In genomic region chr3:36522137-36522536, GRCm38 (mm10) we compare ENCODE assay signal across 15 mouse cellular contexts. TPM values are rescaled to one million over a fixed set of nuclear protein-coding genes. Genes with fewer than 3 reads are reported as not detected.
DNase-seq lines count a peak whose midpoint lies in the region; ATAC-seq and TF ChIP-seq lines count a peak whose summit lies in the region.
"Had no signal": no experiment of that assay in that cellular context is flagged by ENCODE, and none has a peak within 500 bp of the region (broad histone marks: within the 10 kb centered on the region; RNA-seq: fewer than 3 reads in every experiment).

No protein-coding gene starts in this region.

- H3K9ac ChIP-seq in midbrain, postnatal 0 days (replicated peaks; ENCODE audit: low read length, poor library complexity, severe bottlenecking) = no peak overlapping the region
- no peak overlapping the region for H3K9ac ChIP-seq in forebrain, embryonic 15.5 days (replicated peaks)
- H3K9ac ChIP-seq in midbrain, embryonic 14.5 days (replicated peaks; ENCODE audit: low read length) = no peak overlapping the region
- H3K9ac ChIP-seq in kidney, embryonic 15.5 days = no peak overlapping the region
- H3K9ac ChIP-seq: liver, postnatal 0 days had no signal

- H3K4me1 ChIP-seq in midbrain, embryonic 10.5 days = peaks cover 20% of the 10 kb centered on the region
- H3K4me1 ChIP-seq in midbrain, postnatal 0 days (ENCODE audit: insufficient read depth, low read length) = peaks cover 5% of the 10 kb centered on the region; the same call in 1 of the 2 replicates
- H3K4me1 ChIP-seq in forebrain, embryonic 15.5 days = peaks cover 5% of the 10 kb centered on the region
- H3K4me1 ChIP-seq in midbrain, embryonic 14.5 days (ENCODE audit: control insufficient read depth, insufficient read depth, low read length) = peaks cover 3% of the 10 kb centered on the region; the same call in 1 of the 2 replicates
- peaks cover 10% of the 10 kb centered on the region; the same call in 1 of the 2 replicates for H3K4me1 ChIP-seq in kidney, embryonic 15.5 days

- H3K9me3 ChIP-seq in midbrain, embryonic 10.5 days (replicated peaks) = no peaks in the 10 kb centered on the region
- no peaks in the 10 kb centered on the region for H3K9me3 ChIP-seq in midbrain, postnatal 0 days (ENCODE audit: low read length)
- no peaks in the 10 kb centered on the region for H3K9me3 ChIP-seq in forebrain, embryonic 15.5 days
- H3K9me3 ChIP-seq in midbrain, embryonic 14.5 days (ENCODE audit: control insufficient read depth, low read length) = no peaks in the 10 kb centered on the region
- H3K9me3 ChIP-seq in kidney, embryonic 15.5 days (replicated peaks) = no peaks in the 10 kb centered on the region
- H3K9me3 ChIP-seq: G1E; heart, embryonic 15.5 days had no signal

- H3K4me3 ChIP-seq in midbrain, embryonic 10.5 days = peak overlapping the region; percentile 67
- no peak overlapping the region for H3K4me3 ChIP-seq in midbrain, postnatal 0 days (ENCODE audit: low read depth, low read length)
- no peak overlapping the region for H3K4me3 ChIP-seq in forebrain, embryonic 15.5 days
- no peak overlapping the region for H3K4me3 ChIP-seq in midbrain, embryonic 14.5 days (replicated peaks; ENCODE audit: low read depth, low read length)
- H3K4me3 ChIP-seq in kidney, embryonic 15.5 days (replicated peaks) = no peak overlapping the region

- H3K27ac ChIP-seq in midbrain, embryonic 10.5 days (replicated peaks) = no peak overlapping the region
- no peak overlapping the region for H3K27ac ChIP-seq in midbrain, postnatal 0 days (ENCODE audit: low read depth, low read length)
- no peak overlapping the region for H3K27ac ChIP-seq in forebrain, embryonic 15.5 days (replicated peaks)
- H3K27ac ChIP-seq in midbrain, embryonic 14.5 days (replicated peaks; ENCODE audit: low read depth, low read length) = no peak overlapping the region
- H3K27ac ChIP-seq in kidney, embryonic 15.5 days = no peak overlapping the region
- H3K27ac ChIP-seq: heart, embryonic 15.5 days had no signal

- H3K4me2 ChIP-seq in midbrain, postnatal 0 days (ENCODE audit: low read depth, low read length, poor library complexity, severe bottlenecking) = no peak overlapping the region
- H3K4me2 ChIP-seq in forebrain, embryonic 15.5 days (replicated peaks) = peak overlapping the region; percentile 97
- H3K4me2 ChIP-seq in midbrain, embryonic 14.5 days (ENCODE audit: low read length) = peak overlapping the region; percentile 99; the same call in 1 of the 2 replicates
- no peak overlapping the region for H3K4me2 ChIP-seq in kidney, embryonic 15.5 days

- no peak for TF ChIP-seq CTCF in midbrain, postnatal 0 days (IDR thresholded peaks at IDR 0.05)

- no peak for ATAC-seq in midbrain, postnatal 0 days (ENCODE audit: low FRiP score)
- ATAC-seq in forebrain, embryonic 15.5 days (replicated peaks) = no peak
- ATAC-seq in midbrain, embryonic 14.5 days (ENCODE audit: low FRiP score, low TSS enrichment) = no peak
- ATAC-seq in kidney, embryonic 15.5 days (replicated peaks; ENCODE audit: low FRiP score) = no peak
- ATAC-seq: liver, postnatal 0 days had no signal

- H3K36me3 ChIP-seq in midbrain, embryonic 10.5 days = no peaks in the 10 kb centered on the region
- no peaks in the 10 kb centered on the region for H3K36me3 ChIP-seq in midbrain, postnatal 0 days (ENCODE audit: insufficient read depth, low read length)
- no peaks in the 10 kb centered on the region for H3K36me3 ChIP-seq in forebrain, embryonic 15.5 days
- H3K36me3 ChIP-seq in midbrain, embryonic 14.5 days (ENCODE audit: control insufficient read depth, insufficient read depth, low read length) = no peaks in the 10 kb centered on the region
- no peaks in the 10 kb centered on the region for H3K36me3 ChIP-seq in kidney, embryonic 15.5 days
- H3K36me3 ChIP-seq: G1E; heart, embryonic 15.5 days had no signal

- no peak for DNase-seq in midbrain, embryonic 10.5 days (ENCODE audit: low spot score)
- no peak for DNase-seq in midbrain, postnatal 0 days (ENCODE audit: low spot score)
- no peak for DNase-seq in midbrain, embryonic 14.5 days
- DNase-seq in spleen, adult 12 weeks (ENCODE audit: low spot score) = no peak
- no peak for DNase-seq in right cerebral cortex, postnatal 10 days (ENCODE audit: low spot score in 2 of 2)
- DNase-seq: adrenal gland, adult 8-10 months; cerebellum, adult 11-12 months; kidney, adult 9 months; liver, postnatal 0 days; right cerebral cortex, postnatal 14 days had no signal

- peaks cover 52% of the 10 kb centered on the region for H3K27me3 ChIP-seq in midbrain, embryonic 10.5 days (ENCODE audit: low read depth, poor library complexity, severe bottlenecking)
- peaks cover 21% of the 10 kb centered on the region; the same call in 1 of the 2 replicates for H3K27me3 ChIP-seq in midbrain, postnatal 0 days (ENCODE audit: insufficient read depth, low read length)
- no peaks in the 10 kb centered on the region for H3K27me3 ChIP-seq in forebrain, embryonic 15.5 days
- H3K27me3 ChIP-seq in midbrain, embryonic 14.5 days (ENCODE audit: control insufficient read depth, insufficient read depth, low read length) = peaks cover 15% of the 10 kb centered on the region; the same call in 1 of the 2 replicates
- H3K27me3 ChIP-seq in kidney, embryonic 15.5 days = peaks cover 51% of the 10 kb centered on the region

- 3% methylated on average over 4 of the region's 4 CpGs for WGBS in midbrain, embryonic 10.5 days
- 9% methylated on average over 4 of the region's 4 CpGs for WGBS in midbrain, postnatal 0 days
- WGBS in forebrain, embryonic 15.5 days = 6% methylated on average over 4 of the region's 4 CpGs
- WGBS in midbrain, embryonic 14.5 days = 3% methylated on average over 4 of the region's 4 CpGs
- 14% methylated on average over 4 of the region's 4 CpGs for WGBS in kidney, embryonic 15.5 days

RNA-seq across cellular contexts. Expression of gene Gm11549, which starts 0.5 kb away (rescaled TPM):
- polyA plus RNA-seq in midbrain, embryonic 10.5 days (2016; fragmentation: Nextera tagmentation; extraction: Ambion mirVana) = 0.67 and 1.2 TPM in 2 replicates
- 0.22 and 0.42 TPM in 2 replicates for total RNA-seq in midbrain, postnatal 0 days (2014; rRNA removed)
- polyA plus RNA-seq in midbrain, postnatal 0 days (2015; fragmentation: Nextera tagmentation; extraction: Ambion mirVana) = 0.28 and 0.31 TPM in 2 replicates
- polyA plus RNA-seq in forebrain, embryonic 15.5 days (2015; fragmentation: Nextera tagmentation; extraction: Ambion mirVana) = 0.36 and 0.43 TPM in 2 replicates
- polyA plus RNA-seq in midbrain, embryonic 14.5 days (2014; fragmentation: Nextera tagmentation; extraction: Ambion mirVana) = 0.21 and 0.27 TPM in 2 replicates
- polyA plus RNA-seq in kidney, embryonic 15.5 days (2015; fragmentation: Nextera tagmentation; extraction: Ambion mirVana) = 0.05 TPM in 2 replicates
- total RNA-seq: adrenal gland, adult 8-10 months had no signal
- polyA plus RNA-seq: G1E; liver, postnatal 0 days had no signal

RNA-seq across cellular contexts. Expression of gene Exosc9, which starts 30.3 kb away (rescaled TPM):
- polyA plus RNA-seq in midbrain, embryonic 10.5 days (2016; fragmentation: Nextera tagmentation; extraction: Ambion mirVana) = 108 and 113 TPM in 2 replicates
- total RNA-seq in midbrain, postnatal 0 days (2014; rRNA removed) = 42.5 and 53.9 TPM in 2 replicates
- polyA plus RNA-seq in midbrain, postnatal 0 days (2015; fragmentation: Nextera tagmentation; extraction: Ambion mirVana) = 68.2 and 70.9 TPM in 2 replicates
- polyA plus RNA-seq in forebrain, embryonic 15.5 days (2015; fragmentation: Nextera tagmentation; extraction: Ambion mirVana) = 84.6 and 86.7 TPM in 2 replicates
- 83.2 and 85.5 TPM in 2 replicates for polyA plus RNA-seq in midbrain, embryonic 14.5 days (2014; fragmentation: Nextera tagmentation; extraction: Ambion mirVana)
- polyA plus RNA-seq in kidney, embryonic 15.5 days (2015; fragmentation: Nextera tagmentation; extraction: Ambion mirVana) = 64.6 and 70.7 TPM in 2 replicates

RNA-seq across cellular contexts. Expression of gene 1810062G17Rik, which starts 46.4 kb away (rescaled TPM):
- polyA plus RNA-seq in midbrain, embryonic 10.5 days (2016; fragmentation: Nextera tagmentation; extraction: Ambion mirVana) = 0.25 and 0.73 TPM in 2 replicates
- total RNA-seq in midbrain, postnatal 0 days (2014; rRNA removed) = not detected in 2 replicates
- 0.23 and 0.44 TPM in 2 replicates for polyA plus RNA-seq in midbrain, postnatal 0 days (2015; fragmentation: Nextera tagmentation; extraction: Ambion mirVana)
- polyA plus RNA-seq in forebrain, embryonic 15.5 days (2015; fragmentation: Nextera tagmentation; extraction: Ambion mirVana) = 0.20 TPM in 1 of 2 replicates, not detected in the other
- 0.24 TPM in 1 of 2 replicates, not detected in the other for polyA plus RNA-seq in midbrain, embryonic 14.5 days (2014; fragmentation: Nextera tagmentation; extraction: Ambion mirVana)
- 1.2 and 1.8 TPM in 2 replicates for polyA plus RNA-seq in kidney, embryonic 15.5 days (2015; fragmentation: Nextera tagmentation; extraction: Ambion mirVana)
- total RNA-seq: left cerebral cortex, adult 18-20 months had no signal
- polyA plus RNA-seq: G1E had no signal

RNA-seq across cellular contexts. Expression of gene Anxa5, which starts 46.4 kb away (rescaled TPM):
- 106 and 116 TPM in 2 replicates for polyA plus RNA-seq in midbrain, embryonic 10.5 days (2016; fragmentation: Nextera tagmentation; extraction: Ambion mirVana)
- 27.9 and 28.2 TPM in 2 replicates for total RNA-seq in midbrain, postnatal 0 days (2014; rRNA removed)
- 43.1 and 48.4 TPM in 2 replicates for polyA plus RNA-seq in midbrain, postnatal 0 days (2015; fragmentation: Nextera tagmentation; extraction: Ambion mirVana)
- polyA plus RNA-seq in forebrain, embryonic 15.5 days (2015; fragmentation: Nextera tagmentation; extraction: Ambion mirVana) = 51.5 and 56.2 TPM in 2 replicates
- polyA plus RNA-seq in midbrain, embryonic 14.5 days (2014; fragmentation: Nextera tagmentation; extraction: Ambion mirVana) = 19.8 and 49.1 TPM in 2 replicates
- 289 and 314 TPM in 2 replicates for polyA plus RNA-seq in kidney, embryonic 15.5 days (2015; fragmentation: Nextera tagmentation; extraction: Ambion mirVana)

RNA-seq across cellular contexts. Expression of gene Ccna2, which starts 49.8 kb away (rescaled TPM):
- 255 and 262 TPM in 2 replicates for polyA plus RNA-seq in midbrain, embryonic 10.5 days (2016; fragmentation: Nextera tagmentation; extraction: Ambion mirVana)
- 15.0 and 16.9 TPM in 2 replicates for total RNA-seq in midbrain, postnatal 0 days (2014; rRNA removed)
- 10.5 and 10.7 TPM in 2 replicates for polyA plus RNA-seq in midbrain, postnatal 0 days (2015; fragmentation: Nextera tagmentation; extraction: Ambion mirVana)
- 90.1 and 101 TPM in 2 replicates for polyA plus RNA-seq in forebrain, embryonic 15.5 days (2015; fragmentation: Nextera tagmentation; extraction: Ambion mirVana)
- polyA plus RNA-seq in midbrain, embryonic 14.5 days (2014; fragmentation: Nextera tagmentation; extraction: Ambion mirVana) = 24.7 and 55.1 TPM in 2 replicates
- polyA plus RNA-seq in kidney, embryonic 15.5 days (2015; fragmentation: Nextera tagmentation; extraction: Ambion mirVana) = 185 and 190 TPM in 2 replicates

Comparison
In these comparisons a context has a peak if more than half of its experiments do, and no peak if none do; other contexts are left out.
1. H3K4me2 ChIP-seq: peak in forebrain, embryonic 15.5 days (single experiment) and midbrain, embryonic 14.5 days (single experiment); none in midbrain, postnatal 0 days (single experiment) and kidney, embryonic 15.5 days (single experiment).